Mouse (Mus musculus): ENCODE measurements at regions not wholly inside any gene's neighbourhood (a gene's known extent, or its start where the extent isn't known, plus 50 kb on each side); places are given as distances from the start of the nearest gene placed in this dataset.
A peak's percentile ranks its signal among the peaks of the same experiment; 100 is the strongest.

DNA sequence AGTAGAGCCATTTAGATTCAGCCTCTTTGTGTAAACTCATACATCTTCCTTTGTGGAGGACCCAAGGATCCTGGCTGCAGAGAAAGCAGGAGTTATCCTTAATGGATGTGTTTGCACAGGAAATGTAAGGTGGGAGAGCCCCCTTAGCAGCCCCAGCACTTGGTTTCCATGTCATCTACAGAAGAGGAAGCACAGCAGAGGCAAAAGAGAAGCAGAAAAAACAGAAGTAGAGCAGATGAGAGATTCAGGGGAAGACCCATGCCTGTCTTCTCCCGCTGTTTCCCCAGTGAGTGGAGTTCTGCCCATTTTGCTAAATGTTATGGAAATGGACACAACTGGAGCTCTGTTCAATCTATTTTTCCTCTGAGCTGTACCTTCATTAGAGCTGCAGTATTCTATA lies 57.8 kb upstream of the Dgkh start:
- DNase-seq (ENCODE audit: low spot score in 2 of 2), result no peak

DNA sequence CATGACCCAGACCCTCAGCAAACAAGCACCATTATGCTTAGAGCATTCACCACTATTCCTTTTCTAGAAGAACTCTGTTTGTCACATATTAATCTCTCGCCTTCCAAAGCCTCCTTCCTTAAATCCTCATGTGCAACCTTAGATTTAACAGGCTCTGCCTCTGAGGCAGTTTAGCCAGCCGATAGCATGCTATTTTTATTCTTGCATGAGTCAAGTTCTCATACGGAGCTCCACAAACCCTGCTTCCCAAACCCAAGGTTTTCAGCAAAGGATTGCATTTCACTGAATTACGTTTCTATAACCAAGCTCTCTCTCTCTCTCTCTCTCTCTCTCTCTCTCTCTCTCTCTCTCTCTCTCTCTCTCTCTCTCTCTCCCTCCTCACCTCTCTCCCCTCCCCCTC lies 52.1 kb upstream of the Vwa8 start:
- DNase-seq (ENCODE audit: low spot score in 2 of 2), result peak; percentile 15 to 35

DNA sequence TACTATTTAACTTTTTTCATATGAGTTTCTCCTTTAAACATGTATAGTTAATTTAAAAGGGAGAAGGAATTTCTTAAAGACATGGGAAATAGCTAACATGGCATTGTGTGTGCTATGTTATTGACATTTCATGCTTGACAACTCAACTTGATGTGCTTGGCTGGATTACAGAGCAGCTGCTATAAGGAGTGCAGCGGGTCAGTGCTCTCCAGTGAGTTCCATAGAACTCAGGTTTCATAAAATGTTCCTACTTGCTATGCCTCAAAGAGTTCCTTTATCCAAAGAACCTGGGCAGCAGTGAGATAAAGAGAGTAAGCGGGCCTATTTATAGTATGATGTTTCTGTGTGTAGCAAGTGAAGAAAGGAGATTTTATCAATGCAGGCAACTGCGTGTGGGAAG lies 50.4 kb upstream of the Vwa8 start:
- DNase-seq (ENCODE audit: low spot score in 2 of 2), result no peak
